Mouse (Mus musculus): Measurements from ENCODE around the gene Man1c1. TPM values are rescaled to one million over a fixed set of nuclear protein-coding genes. Genes with fewer than 3 reads are reported as not detected.

Gene Man1c1
- polyA plus RNA-seq, 1 experiment from 2014 or later, result 6.3 TPM

GRCm38 (mm10) chr4:134618810-134619488 lies 85.1 kb downstream of the Man1c1 start:
- ATAC-seq (ENCODE audit: extremely low read depth, insufficient number of reproducible peaks, low FRiP score, low TSS enrichment), result no peak
- H3K9ac ChIP-seq, result no peak overlapping the region
- 80% methylated on average over 13 of the region's 13 CpGs for WGBS

GRCm38 (mm10) chr4:134617779-134618178 lies 86.3 kb downstream of the Man1c1 start:
- H3K4me2 ChIP-seq, result no peak overlapping the region
- WGBS, result 57% methylated on average over 4 of the region's 4 CpGs
- H3K9ac ChIP-seq, result no peak overlapping the region
- H3K4me1 ChIP-seq, result peaks cover 14% of the 10 kb centered on the region
- peak overlapping the region; percentile 25 for H3K27ac ChIP-seq (replicated peaks)
- H3K27me3 ChIP-seq (replicated peaks), result no peaks in the 10 kb centered on the region
- no peaks in the 10 kb centered on the region for H3K9me3 ChIP-seq
- no peak overlapping the region for H3K4me3 ChIP-seq
- no peaks in the 10 kb centered on the region for H3K36me3 ChIP-seq
- ATAC-seq (ENCODE audit: extremely low read depth, insufficient number of reproducible peaks, low FRiP score, low TSS enrichment), result no peak

More at GRCm38 (mm10) chr4:134618810-134619488, 85.1 kb downstream of the Man1c1 start:
- Histone ChIP-seq H3K4me2 (no peak overlapping the region), H3K27me3 (replicated peaks) (no peaks in the 10 kb centered on the region), H3K4me3 (no peak overlapping the region), H3K4me1 (peaks cover 18% of the 10 kb centered on the region), H3K36me3 (no peaks in the 10 kb centered on the region), H3K27ac (replicated peaks) (0 out of 2 replicates have a peak overlapping the region, but pooled peaks have one; percentile 2), H3K9me3 (no peaks in the 10 kb centered on the region)

GRCm38 (mm10) chr4:134615929-134616625 lies 88.0 kb downstream of the Man1c1 start:
- Histone ChIP-seq H3K4me3 (no peak overlapping the region), H3K4me1 (peaks cover 31% of the 10 kb centered on the region), H3K36me3 (no peaks in the 10 kb centered on the region), H3K9me3 (no peaks in the 10 kb centered on the region), H3K4me2 (no peak overlapping the region), H3K27ac (replicated peaks) (no peak overlapping the region), H3K27me3 (replicated peaks) (no peaks in the 10 kb centered on the region), H3K9ac (no peak overlapping the region)
- ATAC-seq (ENCODE audit: extremely low read depth, insufficient number of reproducible peaks, low FRiP score, low TSS enrichment), result no peak; the same call in 1 of the 2 replicates
- WGBS, result 82% methylated on average over 15 of the region's 15 CpGs

- H3K27ac ChIP-seq (replicated peaks), result peak overlapping the region; percentile 88
Measured at GRCm38 (mm10) chr4:134612070-134612667, 91.9 kb downstream of the Man1c1 start.

GRCm38 (mm10) chr4:134610616-134611015 lies 93.5 kb downstream of the Man1c1 start:
- no peaks in the 10 kb centered on the region for H3K27me3 ChIP-seq (replicated peaks)
- H3K9me3 ChIP-seq, result no peaks in the 10 kb centered on the region
- WGBS, result 69% methylated on average over 3 of the region's 3 CpGs
- no peak overlapping the region for H3K27ac ChIP-seq (replicated peaks)
- H3K9ac ChIP-seq, result no peak overlapping the region
- ATAC-seq (ENCODE audit: extremely low read depth, insufficient number of reproducible peaks, low FRiP score, low TSS enrichment), result no peak
- no peak overlapping the region for H3K4me2 ChIP-seq
- H3K4me1 ChIP-seq, result peaks cover 40% of the 10 kb centered on the region
- H3K4me3 ChIP-seq, result no peak overlapping the region
- no peaks in the 10 kb centered on the region for H3K36me3 ChIP-seq

More at GRCm38 (mm10) chr4:134612070-134612667, 91.9 kb downstream of the Man1c1 start:
- Histone ChIP-seq H3K4me3 (0 out of 2 replicates have a peak overlapping the region, but pooled peaks have one; percentile 8), H3K4me1 (peaks cover 27% of the 10 kb centered on the region), H3K4me2 (peak overlapping the region; percentile 55), H3K27me3 (replicated peaks) (no peaks in the 10 kb centered on the region), H3K9ac (peak overlapping the region; percentile 50), H3K36me3 (no peaks in the 10 kb centered on the region), H3K9me3 (no peaks in the 10 kb centered on the region)
- peak; percentile 22 for ATAC-seq (ENCODE audit: extremely low read depth, insufficient number of reproducible peaks, low FRiP score, low TSS enrichment)
- 37% methylated on average over 16 of the region's 16 CpGs for whole genome bisulfite sequencing

GRCm38 (mm10) chr4:134607679-134608078 lies 96.4 kb downstream of the Man1c1 start:
- Histone ChIP-seq H3K27ac (replicated peaks) (no peak overlapping the region), H3K36me3 (no peaks in the 10 kb centered on the region), H3K9me3 (no peaks in the 10 kb centered on the region), H3K27me3 (replicated peaks) (no peaks in the 10 kb centered on the region), H3K4me2 (no peak overlapping the region), H3K4me1 (peaks cover 60% of the 10 kb centered on the region), H3K9ac (no peak overlapping the region), H3K4me3 (no peak overlapping the region)
- 78% methylated on average over 5 of the region's 5 CpGs for WGBS
- ATAC-seq (ENCODE audit: extremely low read depth, insufficient number of reproducible peaks, low FRiP score, low TSS enrichment), result no peak

- no peaks in the 10 kb centered on the region for H3K27me3 ChIP-seq (replicated peaks)
- no peak for ATAC-seq (ENCODE audit: extremely low read depth, insufficient number of reproducible peaks, low FRiP score, low TSS enrichment)
- H3K27ac ChIP-seq (replicated peaks), result peak overlapping the region; percentile 61
- H3K4me3 ChIP-seq, result no peak overlapping the region
- H3K4me2 ChIP-seq, result 0 out of 2 replicates have a peak overlapping the region, but pooled peaks have one; percentile 0
- H3K9me3 ChIP-seq, result no peaks in the 10 kb centered on the region
- no peaks in the 10 kb centered on the region for H3K36me3 ChIP-seq
- H3K9ac ChIP-seq, result peak overlapping the region; percentile 17
- H3K4me1 ChIP-seq, result peaks cover 60% of the 10 kb centered on the region
- WGBS, result 5% methylated on average over 5 of the region's 5 CpGs
Measured at GRCm38 (mm10) chr4:134606054-134606453, 98.0 kb downstream of the Man1c1 start.

GRCm38 (mm10) chr4:134604472-134604871 lies 99.6 kb downstream of the Man1c1 start:
- no peak for ATAC-seq (ENCODE audit: extremely low read depth, insufficient number of reproducible peaks, low FRiP score, low TSS enrichment)
- H3K27ac ChIP-seq (replicated peaks), result no peak overlapping the region
- 73% methylated on average over 4 of the region's 4 CpGs for WGBS
- H3K27me3 ChIP-seq (replicated peaks), result no peaks in the 10 kb centered on the region
- no peaks in the 10 kb centered on the region for H3K9me3 ChIP-seq
- peaks cover 59% of the 10 kb centered on the region for H3K4me1 ChIP-seq
- no peak overlapping the region for H3K9ac ChIP-seq
- no peak overlapping the region for H3K4me2 ChIP-seq
- H3K36me3 ChIP-seq, result no peaks in the 10 kb centered on the region
- H3K4me3 ChIP-seq, result no peak overlapping the region

GRCm38 (mm10) chr4:134603553-134603952 lies 100.5 kb downstream of the Man1c1 start:
- H3K27me3 ChIP-seq (replicated peaks), result no peaks in the 10 kb centered on the region
- ATAC-seq (ENCODE audit: extremely low read depth, insufficient number of reproducible peaks, low FRiP score, low TSS enrichment), result no peak
- no peaks in the 10 kb centered on the region for H3K36me3 ChIP-seq
- H3K4me1 ChIP-seq, result peaks cover 58% of the 10 kb centered on the region
- H3K27ac ChIP-seq (replicated peaks), result no peak overlapping the region
- H3K9me3 ChIP-seq, result no peaks in the 10 kb centered on the region
- no peak overlapping the region for H3K4me3 ChIP-seq
- H3K9ac ChIP-seq, result no peak overlapping the region; the same call in 1 of the 2 replicates
- H3K4me2 ChIP-seq, result no peak overlapping the region
- WGBS, result 32% methylated on average over 5 of the region's 5 CpGs

GRCm38 (mm10) chr4:134602610-134603009 lies 101.5 kb downstream of the Man1c1 start:
- Histone ChIP-seq H3K4me1 (peaks cover 56% of the 10 kb centered on the region), H3K27ac (replicated peaks) (no peak overlapping the region), H3K4me2 (no peak overlapping the region), H3K4me3 (no peak overlapping the region), H3K36me3 (no peaks in the 10 kb centered on the region), H3K9ac (no peak overlapping the region), H3K9me3 (no peaks in the 10 kb centered on the region), H3K27me3 (replicated peaks) (no peaks in the 10 kb centered on the region)
- ATAC-seq (ENCODE audit: extremely low read depth, insufficient number of reproducible peaks, low FRiP score, low TSS enrichment), result no peak
- 65% methylated on average over 3 of the region's 3 CpGs for WGBS

- WGBS, result 36% methylated on average over 7 of the region's 7 CpGs
- no peak for ATAC-seq (ENCODE audit: extremely low read depth, insufficient number of reproducible peaks, low FRiP score, low TSS enrichment)
- no peaks in the 10 kb centered on the region for H3K27me3 ChIP-seq (replicated peaks)
- H3K36me3 ChIP-seq, result no peaks in the 10 kb centered on the region
- H3K27ac ChIP-seq (replicated peaks), result peak overlapping the region; percentile 45; the same call in 1 of the 2 replicates
- peak overlapping the region; percentile 34 for H3K9ac ChIP-seq
- H3K9me3 ChIP-seq, result no peaks in the 10 kb centered on the region
- H3K4me1 ChIP-seq, result peaks cover 63% of the 10 kb centered on the region
- no peak overlapping the region for H3K4me2 ChIP-seq
- no peak overlapping the region for H3K4me3 ChIP-seq
Measured at GRCm38 (mm10) chr4:134601981-134602380, 102.1 kb downstream of the Man1c1 start.
